Mouse (Mus musculus) left cerebral cortex, postnatal 14 days (tissue): ENCODE results near the gene Ccdc153. TPM values are rescaled to one million over a fixed set of nuclear protein-coding genes. Genes with fewer than 3 reads are reported as not detected.

Experiments used
- DNase-seq, 2 experiments: peaks; one replicate each; pipeline ENCODE4 v3.0.0; 2021 to 2022; ENCODE audit warnings: low spot score in 2 of 2, mixed read lengths in 1 of 2
- intact Hi-C: fragments of 180-260 bp; cut with DNase I; formaldehyde crosslinking; loops from one replicate; pipeline ENCODE4 v1.15.1; 2025
- total RNA-seq, 2 experiments: library from RNA; stranded (reverse); gene quantifications; 2 replicates each; pipeline ENCODE4 v1.2.3; 2021

The Ccdc153 gene
- total RNA-seq, 2 experiments from 2014 or later = 1.2 to 1.4 TPM

GRCm38 (mm10) chr9:44268027-44268360, 27.5 kb downstream of the Ccdc153 start:
- peak; percentile 76 to 80 for DNase-seq
- intact Hi-C loops = loop anchor here (2.0 kb wide), 1 partner anchor 29 kb away; no protein-coding TSS in a partner anchor

DNA sequence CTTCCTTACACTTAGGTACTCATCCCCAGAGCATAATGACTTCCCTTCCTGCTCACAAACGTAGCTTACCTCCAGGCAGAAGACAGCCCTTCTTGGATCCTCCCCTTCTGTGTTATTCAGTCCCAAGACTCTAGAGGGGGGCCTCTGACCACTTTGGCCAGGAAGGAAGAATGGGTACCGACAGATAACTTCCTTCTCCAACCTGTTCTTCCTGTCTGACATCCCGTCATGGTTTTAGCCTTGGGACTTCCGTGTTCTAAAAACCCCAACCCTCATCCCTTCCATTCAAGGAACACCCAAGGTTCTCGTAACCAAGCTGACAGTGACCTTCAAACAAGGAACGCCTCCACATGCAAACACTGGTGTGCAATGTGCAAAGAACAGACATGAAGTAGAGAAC, 28.0 kb downstream of the Ccdc153 start, which contains the start of gene Nlrx1:
Gene Nlrx1 (minus strand): TSS at position 168 of the 400 bp plus-strand sequence.
- DNase-seq = no peak
- intact Hi-C loops = loop anchor here (2.0 kb wide), 1 partner anchor 30 kb away; no protein-coding TSS in a partner anchor

DNA sequence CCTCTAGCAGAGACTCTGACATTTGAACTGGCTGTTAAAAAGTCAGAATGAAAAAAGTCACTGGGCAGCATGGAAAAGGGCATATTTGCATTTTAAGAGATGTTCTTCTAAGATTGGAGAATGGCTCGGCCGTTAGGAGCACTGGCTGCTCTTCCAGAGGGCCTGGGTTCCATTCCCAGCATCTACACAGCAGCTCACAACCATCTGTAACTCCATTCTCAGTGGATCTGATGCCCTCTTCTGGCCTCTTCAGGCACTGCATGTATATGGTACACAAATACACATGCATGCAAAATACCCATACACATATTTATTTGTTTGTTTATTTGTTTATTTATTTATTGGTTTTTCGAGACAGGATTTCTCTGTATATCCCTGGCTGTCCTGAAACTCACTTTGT, 28.6 kb downstream of the Ccdc153 start:
- intact Hi-C loops = loop anchor here (2.0 kb wide), 1 partner anchor 30 kb away; no protein-coding TSS in a partner anchor
- no peak for DNase-seq

GRCm38 (mm10) chr9:44269973-44270372, 29.5 kb downstream of the Ccdc153 start:
- DNase-seq = no peak
- intact Hi-C loops = loop anchor here (2.0 kb wide), 1 partner anchor 31 kb away; no protein-coding TSS in a partner anchor

DNA sequence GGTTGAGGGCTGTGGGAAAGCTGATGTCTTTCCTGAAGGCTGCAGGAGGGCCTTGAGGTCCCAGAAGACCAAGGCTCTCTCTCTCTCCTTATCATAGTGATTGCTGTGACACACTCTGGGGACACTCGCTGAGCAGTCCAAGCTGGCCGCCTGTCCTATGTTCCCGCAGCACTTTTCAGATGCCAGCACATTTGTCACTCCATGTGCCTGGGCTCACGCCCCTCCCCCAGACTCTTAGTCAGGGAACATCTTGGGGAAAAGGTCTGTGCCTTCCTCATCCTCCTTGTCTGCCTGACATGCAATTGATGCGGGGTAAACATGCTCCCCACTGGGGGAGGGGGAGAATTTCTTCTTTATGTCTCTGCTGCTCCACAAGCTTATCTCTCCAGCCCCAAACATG, 42.7 kb downstream of the Ccdc153 start:
- no peak for DNase-seq
- intact Hi-C loops = no loop called here

DNA sequence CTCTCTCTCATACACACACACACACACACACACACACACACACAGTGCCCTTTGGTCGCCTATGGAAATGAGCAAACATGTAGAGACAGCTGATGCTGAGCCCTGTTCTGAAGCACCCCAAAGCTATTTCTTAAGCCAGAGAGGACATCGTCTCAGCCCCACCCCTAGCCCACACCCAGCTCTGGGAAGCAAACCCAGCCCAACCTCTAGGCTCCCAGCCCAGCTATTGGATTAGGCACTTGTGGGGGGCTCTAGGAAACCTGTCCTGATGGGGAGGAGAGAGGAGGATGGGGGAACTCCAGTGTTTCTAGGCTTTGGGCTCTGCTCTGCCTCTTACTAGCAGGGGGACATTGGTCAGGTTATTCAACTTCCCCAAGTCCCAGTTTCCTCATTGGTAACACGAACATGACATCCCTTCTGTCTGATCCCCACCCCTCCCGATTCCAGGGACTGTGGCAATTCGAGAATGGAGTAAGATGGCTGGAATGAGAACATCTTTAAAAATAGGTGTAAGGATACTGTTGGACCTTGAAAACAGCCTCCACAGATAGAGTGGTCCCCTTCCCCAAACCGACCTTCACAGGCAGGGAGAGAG, 45.9 kb downstream of the Ccdc153 start:
- DNase-seq = no peak

GRCm38 (mm10) chr9:44287003-44287400, 46.5 kb downstream of the Ccdc153 start:
- DNase-seq = no peak
- intact Hi-C loops = no loop called here

More for the DNA sequence above, 45.9 kb downstream of the Ccdc153 start:
- intact Hi-C loops = no loop called here

- intact Hi-C loops = no loop called here
- peak in 1 of 2 experiments; percentile 22 for DNase-seq
Measured at GRCm38 (mm10) chr9:44287401-44288075, 47.1 kb downstream of the Ccdc153 start.

DNA sequence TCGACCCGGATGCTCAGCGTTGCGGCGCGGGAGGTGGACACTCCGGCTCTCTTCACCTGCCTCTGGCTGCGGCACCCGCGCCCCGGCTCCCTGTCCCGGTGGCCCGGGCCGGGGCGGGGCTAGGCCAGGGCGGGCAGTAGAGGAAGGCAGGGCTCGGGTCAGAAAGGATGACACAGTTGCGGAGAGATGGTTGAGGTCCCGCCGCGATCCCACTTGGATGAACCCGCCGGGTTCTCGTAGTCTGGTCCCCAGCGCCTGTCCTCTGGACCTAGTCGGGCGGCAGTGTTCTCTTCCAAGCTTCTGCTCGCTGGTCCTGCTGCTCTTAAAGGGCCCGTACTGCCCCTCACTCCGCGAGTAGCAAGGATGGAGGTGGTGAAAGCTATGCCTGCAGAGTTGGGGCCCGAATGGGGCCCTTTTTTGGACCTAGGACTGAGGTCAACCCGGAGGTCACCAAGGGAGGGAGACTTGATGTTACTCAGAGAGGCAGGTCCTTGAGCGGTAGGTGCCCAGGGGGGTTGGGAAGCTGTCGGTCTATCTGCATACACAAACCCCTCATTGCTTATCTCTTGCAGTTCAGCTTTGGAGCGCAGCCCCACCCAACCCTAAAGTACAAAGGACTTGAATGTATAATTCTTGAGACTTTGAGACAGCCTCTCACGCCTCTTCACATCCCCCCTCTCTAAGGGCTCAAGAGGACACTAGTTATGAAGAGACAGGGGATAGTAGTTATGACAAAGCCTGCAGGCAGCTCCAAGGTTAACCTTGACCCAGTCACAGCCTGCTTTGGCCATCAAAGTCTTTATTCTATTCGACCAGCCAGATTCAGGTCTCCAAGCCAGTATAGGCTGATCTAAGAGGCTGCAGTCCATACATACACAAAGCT, 47.8 kb downstream of the Ccdc153 start, which contains the start of gene Abcg4:
Gene Abcg4 (minus strand): TSS at position 540 of the 883 bp plus-strand sequence.
- intact Hi-C loops = no loop called here
- DNase-seq = peak in 1 of 2 experiments; percentile 47

- intact Hi-C loops = no loop called here
- DNase-seq = no peak
Measured at GRCm38 (mm10) chr9:44288959-44289291, 48.4 kb downstream of the Ccdc153 start.

- peak in 1 of 2 experiments; percentile 43 for DNase-seq
Measured at GRCm38 (mm10) chr9:44292490-44292889, 52.0 kb downstream of the Ccdc153 start.

More at GRCm38 (mm10) chr9:44292490-44292889, 52.0 kb downstream of the Ccdc153 start:
- intact Hi-C loops = no loop called here

Other genes with a start within 250 kb of the Ccdc153 start
- 100 to 1,000 TPM; 854 to 877 TPM for gene Thy1, start 197.3 kb upstream of the Ccdc153 start, total RNA-seq
- gene Usp2, start 173.7 kb upstream of the Ccdc153 start, total RNA-seq = 10 to 100 TPM; 71.9 to 87.1 TPM
- under 1 TPM; 0.46 to 0.82 TPM for gene Mfrp, start 138.9 kb upstream of the Ccdc153 start, total RNA-seq
- 10 to 100 TPM; 17.1 to 19.6 TPM for gene C1qtnf5, start 133.4 kb upstream of the Ccdc153 start, total RNA-seq
- under 1 TPM; 0.25 to 0.37 TPM for gene Gm49380, start 127.2 kb upstream of the Ccdc153 start, total RNA-seq
- gene Rnf26, start 127.2 kb upstream of the Ccdc153 start, total RNA-seq = 10 to 100 TPM; 28.1 to 31.9 TPM
- 10 to 100 TPM; 20.3 to 22.0 TPM for gene Mcam, start 106.2 kb upstream of the Ccdc153 start, total RNA-seq
- 10 to 100 TPM; 44.9 to 48.9 TPM for gene Cbl, start 6.6 kb upstream of the Ccdc153 start, total RNA-seq
- under 1 TPM; 0.53 to 0.82 TPM for gene Pdzd3, start 10.8 kb downstream of the Ccdc153 start, total RNA-seq
- gene Nlrx1, start 27.9 kb downstream of the Ccdc153 start, total RNA-seq = 10 to 100 TPM; 11.4 to 11.6 TPM
- 10 to 100 TPM; 62.2 to 67.9 TPM for gene Abcg4, start 47.9 kb downstream of the Ccdc153 start, total RNA-seq
- gene Hinfp, start 65.0 kb downstream of the Ccdc153 start, total RNA-seq = 10 to 100 TPM; 22.6 to 27.7 TPM
- 100 to 1,000 TPM; 177 to 213 TPM for gene C2cd2l, start 79.6 kb downstream of the Ccdc153 start, total RNA-seq
- gene Dpagt1, start 85.3 kb downstream of the Ccdc153 start, total RNA-seq = 10 to 100 TPM; 14.8 to 14.9 TPM
- gene H2afx, start 94.0 kb downstream of the Ccdc153 start, total RNA-seq = 10 to 100 TPM; 59.8 to 66.2 TPM
- gene Hmbs, start 103.6 kb downstream of the Ccdc153 start, total RNA-seq = 10 to 100 TPM; 18.3 to 20.2 TPM
- 10 to 100 TPM; 44.2 to 44.6 TPM for gene Vps11, start 121.0 kb downstream of the Ccdc153 start, total RNA-seq
- gene Hyou1, start 138.8 kb downstream of the Ccdc153 start, total RNA-seq = 100 to 1,000 TPM; 100 to 101 TPM
- 10 to 100 TPM; 35.8 to 45.1 TPM for gene Slc37a4, start 156.2 kb downstream of the Ccdc153 start, total RNA-seq
- gene Rps25, start 166.5 kb downstream of the Ccdc153 start, total RNA-seq = 100 to 1,000 TPM; 572 to 612 TPM
- 10 to 100 TPM; 68.5 to 74.8 TPM for gene Trappc4, start 166.9 kb downstream of the Ccdc153 start, total RNA-seq
- 10 to 100 TPM; 16.2 to 21.2 TPM for gene Ccdc84, start 177.9 kb downstream of the Ccdc153 start, total RNA-seq
- gene Foxr1, start 200.5 kb downstream of the Ccdc153 start, total RNA-seq = not detected
- not detected for gene Upk2, start 214.3 kb downstream of the Ccdc153 start, total RNA-seq
- gene Bcl9l, start 242.1 kb downstream of the Ccdc153 start, total RNA-seq = 10 to 100 TPM; 76.2 to 84.8 TPM